Mouse (Mus musculus) liver, postnatal 0 days (tissue): ENCODE measurements around the gene Klrb1.

Experiments used
- CTCF ChIP-seq: sonication (generic); IDR thresholded peaks from 2 replicates; pipeline ENCODE4 v1.5.1; 2016; ENCODE audit warnings: antibody characterized with exemption, low read depth
- EP300 ChIP-seq: IDR thresholded peaks from 2 replicates; pipeline ENCODE4 v1.6.1; 2016; ENCODE audit warnings: antibody characterized with exemption, low read depth, mild to moderate bottlenecking

GRCm38 (mm10) chr6:128736100-128736499 lies 13.2 kb upstream of the Klrb1 start:
- TF ChIP-seq EP300 (no peak), CTCF (peak; percentile 58)
